Mouse (Mus musculus) layer of hippocampus, adult 18-20 months (tissue): Measurements from ENCODE around the gene Map1b. TPM values are rescaled to one million over a fixed set of nuclear protein-coding genes. Genes with fewer than 3 reads are reported as not detected.
A peak's percentile ranks its signal among the peaks of the same experiment; 100 is the strongest.

Experiments
- DNase-seq, 2 experiments: peaks; one replicate each; pipeline ENCODE4 v3.0.0; 2022; ENCODE audit warnings: low spot score in 2 of 2
- total RNA-seq, 2 experiments: library from RNA; stranded (reverse); gene quantifications; 2 replicates each; pipeline ENCODE4 v1.2.3; 2021

Gene Map1b
- total RNA-seq, 2 experiments from 2014 or later: 658 to 669 TPM

DNA sequence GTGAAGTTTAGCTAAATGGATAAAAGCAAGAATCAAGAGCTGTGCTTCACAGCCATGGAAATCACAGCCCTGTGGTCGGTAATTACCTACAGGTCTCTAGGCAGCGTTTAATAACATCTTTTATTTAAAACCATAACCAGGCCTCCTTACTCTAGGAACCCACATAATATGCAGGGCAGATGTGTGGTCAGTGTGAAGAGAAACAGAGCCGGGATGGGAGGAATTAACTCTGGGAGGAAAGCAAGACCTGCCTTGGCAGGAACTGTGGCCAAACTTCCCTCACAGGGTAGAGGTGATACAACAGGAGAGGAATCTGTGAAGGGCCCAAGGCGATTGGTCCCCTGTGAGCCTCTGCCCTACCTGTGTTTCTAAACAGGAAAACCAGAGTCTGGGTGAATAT lies 66.8 kb downstream of the Map1b start:
- DNase-seq: no peak

DNA sequence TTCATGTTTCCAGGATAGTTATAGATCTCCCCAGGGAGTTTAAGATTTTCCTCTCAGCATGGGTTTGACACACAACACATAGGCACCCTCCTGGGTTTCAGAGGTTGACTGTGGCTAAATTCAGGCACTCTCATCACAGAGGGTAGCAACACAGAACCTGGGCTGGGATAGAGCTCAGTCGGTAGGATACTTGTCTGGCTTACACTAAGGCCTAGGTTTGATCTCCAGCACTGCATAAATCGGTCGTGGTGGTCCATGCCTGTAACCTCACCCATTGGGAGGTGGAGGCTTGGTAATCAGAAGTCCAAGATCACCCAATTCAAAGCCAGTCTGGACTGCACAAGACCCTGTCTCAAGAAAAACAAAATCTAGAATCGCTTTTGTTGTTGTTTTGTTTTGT lies 68.1 kb downstream of the Map1b start:
- DNase-seq: no peak

GRCm38 (mm10) chr13:99447403-99448199 lies 68.7 kb downstream of the Map1b start:
- DNase-seq: peak in 1 of 2 experiments; percentile 84

DNA sequence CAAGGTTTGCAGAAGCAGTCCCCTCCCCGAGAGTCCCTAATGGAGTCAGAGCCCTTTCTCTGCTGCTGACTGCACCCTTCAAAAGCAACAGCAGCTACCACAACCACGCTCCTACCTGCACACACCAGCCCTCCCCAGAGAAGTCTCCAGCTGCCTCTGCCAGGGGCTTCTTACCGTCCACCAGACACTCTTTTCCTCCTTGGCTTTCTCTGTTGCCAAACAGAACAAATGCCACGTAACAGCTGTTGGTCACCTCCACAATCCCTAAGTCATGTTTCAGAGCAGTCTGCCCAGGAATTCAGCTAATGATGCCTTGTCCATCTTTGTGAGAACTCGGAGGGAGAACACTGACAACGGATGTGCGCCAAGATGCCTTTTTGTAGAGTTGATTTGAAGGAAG lies 69.3 kb downstream of the Map1b start:
- DNase-seq: no peak

GRCm38 (mm10) chr13:99444880-99445279 lies 71.5 kb downstream of the Map1b start:
- peak in 1 of 2 experiments; percentile 63 for DNase-seq

GRCm38 (mm10) chr13:99444431-99444871 lies 71.9 kb downstream of the Map1b start:
- peak in 1 of 2 experiments; percentile 50 for DNase-seq

GRCm38 (mm10) chr13:99443484-99444175 lies 72.7 kb downstream of the Map1b start:
- DNase-seq: no peak

- DNase-seq: no peak
Measured at GRCm38 (mm10) chr13:99442434-99443249, 73.7 kb downstream of the Map1b start.

DNA sequence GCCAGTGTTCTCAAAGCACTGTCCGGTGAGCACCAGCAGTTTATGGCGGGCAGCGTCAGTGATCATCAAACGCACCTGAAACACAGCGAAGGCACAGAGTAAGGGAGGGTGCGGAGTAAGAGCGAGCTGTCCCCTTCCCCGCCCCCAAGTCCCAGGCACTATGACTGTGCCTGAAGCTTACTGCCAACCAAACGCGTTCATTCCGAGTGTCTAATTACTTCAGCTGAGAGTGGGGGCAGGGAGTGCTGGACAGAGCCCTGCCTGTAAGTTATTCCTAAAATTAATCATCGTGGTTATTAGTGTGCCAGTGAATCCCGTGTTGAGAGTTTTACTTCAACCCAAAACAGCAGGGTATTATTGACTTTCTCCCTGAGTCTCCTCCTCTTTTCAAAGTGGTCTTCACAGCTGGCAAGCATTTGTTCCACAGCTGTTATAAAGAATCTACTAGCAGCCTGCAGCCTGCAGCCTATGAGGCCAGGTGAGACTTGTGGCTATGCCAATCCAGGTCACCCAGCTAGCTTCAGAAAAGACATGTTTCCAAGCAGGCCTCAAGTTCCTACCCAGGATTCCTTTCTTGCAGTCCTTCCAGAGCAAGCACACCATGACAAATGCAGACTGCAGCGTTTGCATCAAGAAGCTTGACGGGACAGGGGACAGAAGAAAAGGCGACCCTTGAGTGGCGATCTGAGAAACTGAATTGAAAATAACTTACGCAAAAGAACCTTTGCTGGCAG lies 74.5 kb downstream of the Map1b start:
- DNase-seq: no peak

DNA sequence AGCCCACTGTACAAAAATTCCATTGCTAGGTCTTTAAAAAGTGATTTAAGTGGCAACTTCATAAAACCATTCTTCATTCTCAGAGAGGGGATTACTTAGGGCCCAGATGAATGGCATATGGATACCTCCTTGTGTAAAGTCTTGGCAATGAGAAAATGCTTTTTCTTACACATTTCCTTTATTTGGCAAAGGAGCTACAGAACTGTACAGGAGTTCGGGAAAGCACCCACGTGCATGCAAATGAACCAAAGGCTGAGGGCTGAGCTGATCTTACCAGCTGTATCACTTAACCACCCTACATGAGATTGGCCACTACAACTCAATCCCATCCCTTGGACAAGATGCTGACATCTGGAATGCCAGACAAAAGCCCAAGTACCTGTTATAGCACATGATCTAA lies 76.1 kb downstream of the Map1b start:
- DNase-seq: no peak

GRCm38 (mm10) chr13:99439357-99439756 lies 77.0 kb downstream of the Map1b start:
- no peak for DNase-seq

DNA sequence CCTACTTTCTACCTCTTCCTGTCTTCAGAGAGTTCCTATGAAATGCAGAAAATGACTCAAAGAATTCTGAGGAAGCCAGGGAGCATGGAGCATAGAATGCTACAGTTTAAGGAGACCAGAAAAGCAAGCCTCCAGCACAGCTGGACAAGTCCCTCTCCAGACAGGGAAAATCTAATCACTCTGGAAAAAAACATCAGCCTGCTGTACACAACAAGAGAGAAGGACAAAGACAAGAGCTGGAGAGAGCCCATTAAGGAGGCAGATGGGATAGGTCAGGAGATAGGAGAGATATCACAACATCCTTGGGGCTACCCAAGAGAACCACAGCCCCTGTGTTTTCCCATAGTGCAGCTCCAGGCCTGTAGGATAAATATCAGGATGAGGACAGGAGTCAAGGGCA lies 79.3 kb downstream of the Map1b start:
- no peak for DNase-seq

DNA sequence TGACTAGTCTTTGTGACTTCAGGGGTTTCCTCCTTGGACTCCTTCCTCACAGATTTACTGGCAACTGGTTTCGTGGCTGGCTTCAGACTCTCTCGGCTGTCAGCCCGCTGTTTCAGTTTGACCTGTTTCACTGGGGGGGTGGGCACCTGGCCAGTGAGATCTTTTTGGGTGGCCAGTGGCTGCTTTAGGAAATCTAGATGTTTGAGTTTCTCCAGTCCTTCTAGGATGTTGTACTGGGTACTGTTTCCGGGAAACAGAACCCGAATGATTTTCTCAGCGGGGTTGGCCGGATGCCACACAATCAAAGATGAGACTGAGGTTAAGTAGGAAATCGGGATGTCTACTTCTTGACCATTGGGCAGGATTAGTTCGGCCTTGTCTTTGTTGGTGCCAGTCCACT lies 81.8 kb downstream of the Map1b start:
- DNase-seq: no peak

GRCm38 (mm10) chr13:99433068-99434008 lies 83.0 kb downstream of the Map1b start:
- no peak for DNase-seq

DNA sequence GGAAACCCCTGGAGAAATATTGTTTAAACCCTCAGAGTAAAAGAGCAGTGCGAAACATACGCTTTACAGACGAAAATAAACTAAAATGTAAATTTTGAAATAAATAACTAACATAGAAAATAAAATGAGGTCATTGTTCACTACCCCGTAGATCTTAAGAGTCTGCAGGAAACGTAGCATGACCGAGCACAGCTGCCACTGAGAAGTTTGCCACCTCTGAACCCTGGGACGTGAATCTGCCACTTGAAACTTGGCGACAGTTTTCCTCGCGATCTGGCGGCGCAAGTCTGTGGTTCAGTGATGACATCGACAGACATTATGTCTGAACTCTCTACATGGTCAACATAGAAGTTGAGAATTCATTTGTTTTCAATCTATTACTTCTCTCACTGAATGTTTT lies 92.8 kb downstream of the Map1b start:
- no peak for DNase-seq

DNA sequence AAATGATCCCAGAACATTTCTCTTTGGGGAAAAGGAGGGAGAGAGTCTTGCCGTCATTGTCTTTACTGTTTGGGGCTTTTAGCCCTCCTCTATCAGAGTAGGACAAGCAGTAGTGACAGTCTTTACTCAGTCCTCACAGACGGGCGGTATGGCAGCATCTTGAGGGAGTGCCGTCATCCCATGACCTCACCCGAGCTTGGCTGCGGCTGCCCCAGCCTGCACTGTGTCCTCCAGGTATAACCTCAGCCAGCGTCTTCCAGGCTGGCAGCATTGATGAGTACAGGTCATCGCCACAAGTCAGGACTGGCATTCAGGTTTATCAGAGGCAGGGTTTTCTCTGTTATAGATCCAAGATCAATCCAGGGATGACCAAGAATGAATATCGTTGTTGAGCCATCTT lies 99.7 kb downstream of the Map1b start:
- no peak for DNase-seq

DNA sequence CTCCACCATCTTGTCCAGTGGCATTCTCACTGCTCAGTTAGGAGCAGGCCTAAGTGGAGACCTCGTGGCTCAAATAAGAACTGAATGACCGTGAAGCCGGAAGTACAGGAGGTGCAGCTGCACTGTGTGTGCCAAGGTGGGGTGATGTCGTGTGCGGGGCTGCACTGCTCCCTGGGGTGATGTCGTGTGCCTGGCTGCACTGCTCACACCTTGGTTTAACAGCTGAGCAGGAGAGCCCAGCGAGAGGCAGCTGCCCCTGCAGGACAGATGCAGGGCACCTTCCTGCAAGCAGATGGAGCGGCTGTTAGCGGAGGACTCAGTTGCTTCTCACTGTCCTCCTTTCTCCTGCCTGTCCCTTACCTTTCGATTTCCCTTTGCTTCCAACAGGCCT lies 102.0 kb downstream of the Map1b start:
- DNase-seq: no peak

DNA sequence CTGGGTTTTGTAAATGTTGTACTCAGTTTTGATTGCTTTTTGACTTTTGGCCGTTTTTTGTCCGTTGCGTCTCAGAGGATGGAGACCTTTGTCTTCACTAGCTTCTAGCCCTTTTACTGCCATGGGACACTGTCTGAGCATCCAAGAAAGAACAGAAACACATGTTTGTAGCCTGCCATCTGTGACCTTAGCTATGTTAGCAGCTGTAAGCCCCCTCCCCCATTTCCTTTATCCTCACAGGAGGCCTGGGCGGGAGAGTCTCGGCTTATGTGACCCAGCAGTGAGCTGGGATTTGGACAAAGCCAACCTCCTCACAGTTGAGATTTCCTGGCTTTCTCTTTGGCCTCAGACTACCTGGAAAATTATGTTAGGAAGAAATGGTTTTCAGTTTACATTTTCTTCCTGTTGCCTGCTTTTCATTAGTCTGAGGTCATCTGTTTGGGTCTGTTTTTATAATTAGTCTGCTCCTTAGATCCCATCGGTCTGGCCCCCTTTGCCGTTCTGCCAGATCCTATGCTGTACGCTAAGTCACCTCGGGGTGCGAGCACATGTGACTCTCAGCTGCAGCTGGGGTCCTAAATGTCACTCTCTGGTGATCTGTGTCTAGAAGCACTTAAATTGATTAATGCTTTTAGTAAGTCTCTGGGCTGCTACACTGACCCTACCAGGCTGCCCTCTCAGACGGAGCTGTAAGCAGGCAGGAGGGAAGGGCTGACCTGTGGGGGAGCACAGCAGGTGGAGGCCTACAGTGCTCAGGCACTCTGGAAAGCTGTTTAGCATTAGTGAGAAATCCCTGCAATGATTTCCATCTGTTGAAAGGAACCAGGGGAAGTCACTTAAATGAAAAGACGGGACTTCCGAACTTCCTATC lies 102.6 kb downstream of the Map1b start:
- DNase-seq: no peak

GRCm38 (mm10) chr13:99412477-99413080 lies 103.8 kb downstream of the Map1b start:
- DNase-seq: no peak
